Mouse (Mus musculus): ENCODE measurements around the gene Ifi35.
"Not testable (repeated sequence)": the region's sequence is repeated elsewhere in the genome, so short reads cannot be mapped to it uniquely, and the experiment has no call there.

The Ifi35 gene

GRCm38 (mm10) chr11:101448274-101448746 is at the start of gene Ifi35:
Ifi35 (plus strand) TSS chr11:101448407.
- peak; percentile 90 for DNase-seq (ENCODE audit: low spot score)

- peak; percentile 27 for DNase-seq (ENCODE audit: low spot score)
Observed at GRCm38 (mm10) chr11:101415306-101415705, 32.9 kb upstream of the Ifi35 start.

DNA sequence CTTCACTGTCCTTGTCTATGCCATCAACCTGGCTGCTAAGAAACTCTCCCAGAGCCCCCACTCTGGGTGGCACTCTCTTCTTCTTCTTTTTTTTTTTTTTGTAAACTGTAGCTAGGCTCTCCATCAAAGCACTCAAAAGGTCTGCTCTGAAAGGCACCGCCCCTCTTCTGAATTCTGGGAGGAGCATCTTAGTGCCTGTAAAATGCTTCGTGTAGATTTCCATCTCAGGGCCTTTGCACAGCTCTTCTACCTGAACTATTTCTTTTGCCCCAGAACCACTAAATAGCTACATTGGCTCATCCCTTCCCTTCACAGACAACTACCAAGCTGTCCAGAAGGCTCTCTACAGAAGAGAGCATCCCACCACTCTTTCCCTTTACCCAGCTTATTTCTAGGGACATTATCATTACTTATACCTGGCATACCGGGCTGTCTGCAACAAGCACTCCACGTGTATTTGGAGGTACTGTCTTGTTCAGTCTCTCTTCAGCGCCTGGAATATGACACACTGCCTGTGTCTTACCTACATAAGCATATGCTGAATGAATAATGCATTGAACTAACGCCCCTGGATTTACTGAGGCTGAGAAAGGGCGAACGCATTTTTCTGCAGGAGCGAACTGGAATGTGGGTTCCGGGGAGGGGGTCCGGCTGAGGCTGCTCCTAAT is 31.6 kb upstream of the Ifi35 start:
- no peak for DNase-seq (ENCODE audit: low spot score)

GRCm38 (mm10) chr11:101417101-101417855 is 30.9 kb upstream of the Ifi35 start, which contains the start of gene Aarsd1:
Aarsd1 (minus strand) TSS chr11:101417615.
- peak; percentile 87 for DNase-seq (ENCODE audit: low spot score)

DNA sequence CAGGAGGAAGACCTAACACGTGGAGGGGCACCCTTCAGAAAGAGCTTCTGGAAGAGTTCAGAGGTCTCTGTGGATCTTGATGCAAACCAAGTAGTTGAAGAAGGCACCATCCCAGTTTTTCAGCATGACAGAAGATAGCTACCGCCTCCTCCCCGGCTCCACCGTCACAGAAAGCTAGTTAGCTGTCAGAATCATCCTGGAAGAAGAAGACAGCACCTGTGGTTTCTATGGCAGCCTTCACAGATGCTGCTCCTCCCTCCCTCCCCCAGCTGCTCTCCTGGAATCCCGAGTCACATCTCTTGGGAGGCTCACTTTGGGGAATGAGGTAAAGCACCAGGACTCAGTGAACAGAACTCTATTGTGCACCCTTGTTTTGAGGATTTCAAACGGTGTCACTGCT is 29.2 kb upstream of the Ifi35 start:
- no peak for DNase-seq (ENCODE audit: low spot score)

DNA sequence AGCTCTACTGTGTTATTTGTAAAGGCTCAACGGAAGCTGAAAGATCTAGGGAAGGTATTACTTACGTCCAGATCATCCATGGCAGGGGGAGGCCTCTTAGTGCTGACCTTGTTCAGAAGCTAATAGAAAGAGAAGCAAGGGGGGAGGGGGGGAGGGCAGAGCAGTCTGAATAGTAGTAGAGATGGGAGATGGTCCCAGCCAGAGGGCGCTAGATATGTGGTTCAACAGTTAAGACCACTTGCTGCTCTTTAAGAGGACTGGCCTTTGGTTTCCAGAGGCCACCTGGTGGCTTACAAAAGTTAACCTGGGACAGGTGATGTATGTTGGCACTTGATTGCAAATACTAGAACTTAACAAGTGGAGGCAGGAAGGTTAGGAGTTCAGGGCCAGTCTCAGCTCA is 28.6 kb upstream of the Ifi35 start:
- DNase-seq (ENCODE audit: low spot score) = no peak

- no peak for DNase-seq (ENCODE audit: low spot score)
Observed at GRCm38 (mm10) chr11:101420148-101420547, 28.1 kb upstream of the Ifi35 start.

DNA sequence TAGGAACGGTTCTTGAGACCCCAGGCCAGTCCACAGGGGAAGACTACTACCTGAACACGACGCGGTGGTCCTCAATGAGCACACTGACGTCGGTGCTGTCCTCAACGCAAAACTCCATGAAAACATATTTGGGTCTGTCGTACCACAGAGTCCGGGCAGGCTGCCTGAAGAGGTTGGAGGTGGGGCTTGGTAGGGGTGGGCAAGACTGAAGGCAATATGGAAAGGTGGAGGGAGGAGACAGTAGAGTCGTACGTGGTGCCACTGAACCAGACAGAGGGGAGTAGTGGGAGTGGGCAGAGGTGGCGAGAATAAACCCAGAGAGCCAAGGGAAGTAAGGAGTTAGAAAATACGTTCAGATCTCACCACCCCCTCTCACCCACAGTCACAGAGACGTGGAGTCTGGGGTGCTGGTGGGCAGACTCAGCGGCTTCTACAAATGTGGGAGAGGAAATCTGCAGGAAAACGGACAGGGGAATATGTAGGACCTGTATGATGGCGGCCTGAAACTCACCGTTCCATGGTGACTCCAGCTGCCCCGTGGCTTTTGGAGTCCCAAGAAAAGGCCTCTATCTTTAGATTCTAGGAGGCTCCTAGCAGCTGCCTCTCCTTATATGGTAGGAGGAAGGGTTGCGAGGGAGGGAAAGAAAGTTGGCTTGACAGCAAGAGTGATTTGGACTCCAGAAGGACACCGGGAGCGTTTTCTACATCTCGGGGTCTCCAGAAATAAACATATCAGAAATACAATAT is 23.9 kb upstream of the Ifi35 start, which contains the start of gene Gm27029:
Gene Gm27029 (minus strand): TSS at position 692 of the 747 bp plus-strand sequence.
- peak; percentile 52 for DNase-seq (ENCODE audit: low spot score)

DNA sequence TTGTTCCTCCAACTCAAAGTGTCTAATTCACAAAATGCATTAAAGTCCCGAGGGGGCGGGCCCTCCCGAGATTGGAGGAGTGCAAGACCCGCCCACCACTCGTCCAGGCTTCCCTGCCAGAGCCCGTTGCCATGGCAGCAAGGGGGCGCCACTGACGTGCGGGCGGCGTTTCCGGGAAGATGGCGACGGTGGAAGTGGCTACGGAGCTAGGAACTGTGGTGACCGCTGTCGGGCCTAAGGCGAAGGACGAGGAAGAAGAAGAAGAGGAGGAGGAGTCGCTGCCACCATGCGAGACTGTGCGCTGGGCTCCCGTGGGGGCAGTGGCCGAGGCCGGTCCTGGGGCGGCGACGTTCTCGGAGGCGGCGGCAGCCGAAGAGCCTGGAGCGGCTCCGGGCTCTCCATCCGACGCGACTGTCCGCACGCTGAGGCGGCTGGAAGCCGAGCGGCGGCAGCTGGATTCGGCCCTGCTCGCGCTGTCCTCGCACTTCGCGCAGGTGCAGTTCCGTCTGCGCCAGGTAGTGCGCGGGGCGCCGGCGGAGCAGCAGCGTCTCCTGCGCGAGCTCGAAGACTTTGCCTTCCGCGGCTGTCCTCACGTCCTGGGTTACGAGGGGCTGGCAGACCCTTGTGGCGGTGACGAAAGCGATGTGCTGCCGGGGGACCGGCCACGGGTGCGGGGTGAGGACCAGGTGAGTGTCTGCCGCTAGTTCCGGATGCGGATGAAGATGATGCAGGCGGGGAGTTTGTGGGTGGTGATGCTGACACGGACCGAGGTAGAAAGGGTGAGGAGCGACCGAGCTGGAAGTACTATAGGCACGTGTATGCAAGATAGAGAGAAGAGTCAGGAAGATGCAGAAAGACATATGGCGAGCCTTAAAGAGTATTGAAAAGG is 23.0 kb upstream of the Ifi35 start, which contains the start of the genes Rundc1 and Ptges3l:
Gene Rundc1 (plus strand): TSS at position 161 of the 889 bp plus-strand sequence.
Gene Ptges3l (minus strand): TSS at position 409 of the 889 bp plus-strand sequence.
- peak; percentile 96 for DNase-seq (ENCODE audit: low spot score)

DNA sequence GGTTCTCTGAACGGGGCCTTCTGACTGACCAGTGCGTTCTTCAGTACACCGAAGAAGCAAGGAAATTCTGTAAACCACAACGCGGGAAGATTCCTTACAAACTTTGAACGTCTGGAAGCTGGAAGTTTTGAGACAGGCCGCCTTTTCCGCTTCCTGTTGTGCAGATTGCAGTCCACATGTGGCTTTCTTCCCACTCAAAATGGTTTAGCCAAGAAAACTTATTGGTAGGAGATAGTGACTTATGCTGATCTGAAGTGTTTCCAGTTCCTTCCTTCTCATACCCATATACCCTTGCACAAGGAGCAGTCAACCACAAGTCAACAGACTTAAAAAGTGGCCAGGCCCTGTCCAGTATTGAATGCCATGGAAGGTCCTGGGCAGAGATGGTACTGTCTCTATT is 22.0 kb upstream of the Ifi35 start:
- no peak for DNase-seq (ENCODE audit: low spot score)

DNA sequence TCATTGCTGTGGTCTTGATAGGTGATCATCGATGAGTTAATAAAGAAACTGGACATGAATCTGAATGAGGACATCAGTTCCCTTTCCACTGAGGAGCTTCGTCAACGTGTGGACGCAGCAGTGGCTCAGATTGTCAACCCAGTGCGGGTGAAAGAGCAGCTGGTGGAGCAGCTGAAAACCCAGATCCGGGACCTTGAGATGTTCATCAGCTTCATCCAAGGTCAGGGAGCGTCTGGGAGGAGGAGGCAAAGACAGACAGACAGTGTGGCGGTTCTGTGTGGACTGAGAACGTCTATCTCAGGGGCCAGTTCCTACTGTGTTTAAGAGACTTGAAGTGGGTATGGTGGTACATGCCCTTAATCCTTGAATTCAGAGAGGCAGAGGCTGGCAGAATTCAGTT is 16.9 kb upstream of the Ifi35 start:
- no peak for DNase-seq (ENCODE audit: low spot score)

DNA sequence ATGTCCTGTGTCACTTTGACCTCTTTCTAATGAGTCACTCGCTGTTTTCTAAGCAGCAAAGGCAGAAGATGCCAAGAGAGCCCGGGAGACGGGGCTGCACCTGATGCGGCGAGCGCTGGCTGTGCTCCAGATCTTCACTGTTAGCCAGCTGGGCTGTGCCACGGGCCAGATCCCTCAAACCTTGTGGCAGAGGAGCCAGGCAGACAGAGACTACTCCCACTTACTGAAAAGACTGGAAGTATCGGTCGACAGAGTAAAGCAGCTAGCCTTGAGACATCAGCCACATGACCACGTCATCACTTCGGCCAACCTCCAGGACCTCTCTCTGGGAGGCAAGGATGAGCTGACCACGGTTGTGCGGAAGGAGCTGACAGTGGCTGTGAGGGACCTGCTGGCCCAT is 14.8 kb upstream of the Ifi35 start:
- peak; percentile 77 for DNase-seq (ENCODE audit: low spot score)

- DNase-seq (ENCODE audit: low spot score) = no peak
Observed at GRCm38 (mm10) chr11:101435831-101436230, 12.4 kb upstream of the Ifi35 start.

- no peak for DNase-seq (ENCODE audit: low spot score)
Observed at GRCm38 (mm10) chr11:101436916-101437315, 11.3 kb upstream of the Ifi35 start.

GRCm38 (mm10) chr11:101438006-101438405 is 10.2 kb upstream of the Ifi35 start:
- not testable (repeated sequence) for DNase-seq (ENCODE audit: low spot score)

GRCm38 (mm10) chr11:101441450-101442126 is 6.6 kb upstream of the Ifi35 start:
- not testable (repeated sequence) for DNase-seq (ENCODE audit: low spot score)

- peak; percentile 98 for DNase-seq (ENCODE audit: low spot score)
Observed at GRCm38 (mm10) chr11:101442127-101442693, 6.0 kb upstream of the Ifi35 start, which contains the start of gene Rpl27. Rpl27 (plus strand) TSS chr11:101442298.

DNA sequence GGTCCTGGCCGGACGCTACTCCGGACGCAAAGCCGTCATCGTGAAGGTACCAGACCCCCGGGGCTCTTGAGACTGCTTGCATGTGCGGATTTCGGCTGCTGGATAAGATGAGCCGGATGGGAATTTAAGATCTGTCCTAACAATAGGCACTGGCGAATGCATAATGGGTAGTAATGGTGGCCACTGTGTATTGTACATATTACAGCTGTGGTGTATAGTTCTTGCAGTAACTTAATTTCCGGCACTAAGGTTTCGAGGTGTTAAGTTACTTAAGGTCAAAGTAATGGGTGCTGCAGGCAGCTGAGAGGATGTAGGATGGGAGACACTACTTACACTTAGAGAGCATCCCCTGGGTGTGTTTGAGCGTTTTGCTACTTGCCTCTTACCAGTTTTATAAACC is 5.4 kb upstream of the Ifi35 start:
- no peak for DNase-seq (ENCODE audit: low spot score)

DNA sequence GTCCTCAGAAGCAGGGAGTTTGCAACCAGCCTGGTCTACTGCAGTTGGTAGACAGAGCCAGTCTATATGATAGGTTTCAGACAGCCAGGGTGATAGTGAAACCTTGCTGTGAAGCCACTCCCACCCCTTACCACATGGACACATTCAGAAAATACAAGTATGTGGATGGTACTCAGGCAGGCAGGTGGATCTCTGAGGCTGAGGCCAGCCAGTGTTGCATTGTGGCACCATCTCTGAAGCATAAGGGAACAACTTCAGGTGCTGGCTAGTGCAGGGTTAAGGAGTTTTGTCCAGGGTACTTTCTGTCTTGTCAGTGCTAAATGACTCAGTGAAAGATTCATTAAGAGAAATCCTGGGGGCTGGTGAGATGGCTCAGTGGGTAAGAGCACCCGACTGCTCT is 1.9 kb upstream of the Ifi35 start:
- DNase-seq (ENCODE audit: low spot score) = no peak

- DNase-seq (ENCODE audit: low spot score) = not testable (repeated sequence)
Observed at GRCm38 (mm10) chr11:101446860-101447259, 1.3 kb upstream of the Ifi35 start.
